Mouse (Mus musculus): ENCODE data around the gene Tctex1d2. TPM values are rescaled to one million over a fixed set of nuclear protein-coding genes. Genes with fewer than 3 reads are reported as not detected.

The Tctex1d2 gene
- total RNA-seq, 2 experiments from 2014 or later = 11.8 to 14.0 TPM

GRCm38 (mm10) chr16:32464908-32465307 lies 45.4 kb downstream of the Tctex1d2 start:
- DNase-seq (ENCODE audit: low spot score in 2 of 2) = no peak

GRCm38 (mm10) chr16:32468488-32468887 lies 49.0 kb downstream of the Tctex1d2 start:
- no peak for DNase-seq (ENCODE audit: low spot score in 2 of 2)

GRCm38 (mm10) chr16:32469404-32470105 lies 50.1 kb downstream of the Tctex1d2 start:
- no peak for DNase-seq (ENCODE audit: low spot score in 2 of 2)

- DNase-seq (ENCODE audit: low spot score in 2 of 2) = no peak
Measured at GRCm38 (mm10) chr16:32472276-32473015, 52.9 kb downstream of the Tctex1d2 start.

- DNase-seq (ENCODE audit: low spot score in 2 of 2) = no peak
Measured at GRCm38 (mm10) chr16:32477315-32477714, 57.8 kb downstream of the Tctex1d2 start.

Other genes starting within 250 kb of the Tctex1d2 start
- gene Bex6, start 239.9 kb upstream of the Tctex1d2 start, total RNA-seq (2021) = not detected
- 10 to 100 TPM; 42.8 to 43.1 TPM for gene Fbxo45, start 172.5 kb upstream of the Tctex1d2 start, total RNA-seq (2021)
- 10 to 100 TPM; 10.7 to 12.8 TPM for gene Wdr53, start 172.5 kb upstream of the Tctex1d2 start, total RNA-seq (2021)
- gene Smco1, start 148.2 kb upstream of the Tctex1d2 start, total RNA-seq (2021) = under 1 TPM in 1 of 2 experiments, not detected in 1; 0.30 TPM
- 10 to 100 TPM; 22.7 to 24.7 TPM for gene Rnf168, start 142.2 kb upstream of the Tctex1d2 start, total RNA-seq (2021)
- 10 to 100 TPM; 57.1 to 59.4 TPM for gene Ubxn7, start 87.4 kb upstream of the Tctex1d2 start, total RNA-seq (2021)
- not detected for gene Tm4sf19, start 19.2 kb upstream of the Tctex1d2 start, total RNA-seq (2021)
- 10 to 100 TPM; 43.6 to 46.5 TPM for gene Pcyt1a, start 11.2 kb downstream of the Tctex1d2 start, total RNA-seq (2021)
- gene Slc51a, start 68.2 kb downstream of the Tctex1d2 start, total RNA-seq (2021) = not detected
- not detected for gene Zdhhc19, start 76.6 kb downstream of the Tctex1d2 start, total RNA-seq (2021)
- gene Tfrc, start 189.2 kb downstream of the Tctex1d2 start, total RNA-seq (2021) = 100 to 1,000 TPM in 1 of 2 experiments, 10 to 100 TPM in 1; 83.5 to 111 TPM
- gene Tnk2, start 224.2 kb downstream of the Tctex1d2 start, total RNA-seq (2021) = 100 to 1,000 TPM; 120 to 124 TPM